Mouse (Mus musculus) myocyte (in vitro differentiated cells): ENCODE measurements around the gene Klhdc10.

Experiments
- CEBPB ChIP-seq: IDR thresholded peaks from 2 replicates; pipeline ENCODE4 v1.6.1; 2011; ENCODE audit warnings: mild to moderate bottlenecking, moderate library complexity; ENCODE audit not compliant: poor library complexity, insufficient read depth, severe bottlenecking
- E2F4 ChIP-seq: IDR thresholded peaks from one replicate; pipeline ENCODE4 v1.6.1; 2011; ENCODE audit warnings: mild to moderate bottlenecking, control low read depth, moderate library complexity; ENCODE audit not compliant: insufficient read depth
- MAX ChIP-seq: IDR thresholded peaks from one replicate; pipeline ENCODE4 v1.6.1; 2011; ENCODE audit warnings: low read depth, mild to moderate bottlenecking, control low read depth
- MYOD1 ChIP-seq, 3 experiments: IDR thresholded peaks; one replicate each; pipeline ENCODE4 v1.6.1; 2011; ENCODE audit warnings: control low read depth in 2 of 3, low read depth in 2 of 3, mild to moderate bottlenecking in 2 of 3, moderate library complexity in 1 of 3; ENCODE audit not compliant: insufficient read length in 2 of 3, control insufficient read depth in 1 of 3
- POLR2A ChIP-seq: IDR thresholded peaks from one replicate; pipeline ENCODE4 v1.6.1; 2011; ENCODE audit warnings: low read depth, mild to moderate bottlenecking, control low read depth, moderate library complexity; ENCODE audit not compliant: insufficient read length
- POLR2AphosphoS2 ChIP-seq: IDR thresholded peaks from one replicate; pipeline ENCODE4 v1.6.1; 2011; ENCODE audit warnings: low read depth, control low read depth; ENCODE audit not compliant: insufficient read length
- SRF ChIP-seq: IDR thresholded peaks from one replicate; pipeline ENCODE4 v1.6.1; 2011; ENCODE audit warnings: low read depth; ENCODE audit not compliant: control insufficient read depth, insufficient read length
- TCF12 ChIP-seq: IDR thresholded peaks from one replicate; pipeline ENCODE4 v1.6.1; 2011; ENCODE audit warnings: mild to moderate bottlenecking, control low read depth; ENCODE audit not compliant: poor library complexity, insufficient read depth, severe bottlenecking
- TCF3 ChIP-seq: IDR thresholded peaks from one replicate; pipeline ENCODE4 v1.6.1; 2011; ENCODE audit warnings: low read depth, control low read depth; ENCODE audit not compliant: insufficient read length
- USF1 ChIP-seq: IDR thresholded peaks from one replicate; pipeline ENCODE4 v1.6.1; 2011; ENCODE audit warnings: low read depth, mild to moderate bottlenecking, control low read depth, moderate library complexity

DNA sequence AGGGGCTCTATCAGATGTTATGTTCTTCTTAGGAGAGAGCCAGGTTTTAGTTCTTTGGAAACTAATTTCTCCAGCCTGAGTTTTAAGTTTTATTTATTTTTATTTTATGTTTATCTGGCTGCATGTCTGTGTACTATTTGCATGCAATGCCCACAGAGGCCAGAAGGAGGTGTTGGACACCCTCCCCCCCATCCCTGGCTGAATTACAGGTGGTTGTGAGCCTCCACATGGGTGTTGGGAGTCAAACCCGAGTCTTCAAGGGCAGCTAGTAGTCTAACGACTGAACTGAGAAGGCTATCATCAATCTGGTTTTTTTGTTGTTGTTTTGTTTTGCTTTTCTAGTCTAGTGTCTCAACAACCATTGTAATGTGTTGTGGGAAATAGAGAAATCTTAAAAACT lies 14.5 kb downstream of the Klhdc10 start:
- TF ChIP-seq MYOD1 (IDR thresholded peaks at IDR 0.05; ENCODE audit: control insufficient read depth in 1 of 3, insufficient read length in 2 of 3, low read depth in 2 of 3) (no peak), MAX (no peak), TCF12 (no peak), USF1 (no peak), TCF3 (no peak), POLR2A (no peak), POLR2AphosphoS2 (no peak), E2F4 (no peak), CEBPB (no peak), SRF (no peak)
